Mouse (Mus musculus) midbrain, embryonic 15.5 days (tissue): Measurements from ENCODE around the gene Zbtb18. TPM values are rescaled to one million over a fixed set of nuclear protein-coding genes. Genes with fewer than 3 reads are reported as not detected.

Experiments
- ATAC-seq: fragments of 200-750 bp; cut with Nextera tagmentation; replicated peaks from 2 replicates; pipeline ENCODE4 v1.8.0; 2017; ENCODE audit warnings: moderate TSS enrichment
- H3K27ac ChIP-seq: fragments of 300-500 bp; sonication (generic); 2 replicates; pipeline ENCODE4 v1.5.1; 2015; ENCODE audit warnings: mild to moderate bottlenecking, inconsistent platforms
- H3K27me3 ChIP-seq: fragments of 300-500 bp; sonication (generic); replicated peaks from 2 replicates; pipeline ENCODE4 v1.6.1; 2015; ENCODE audit warnings: inconsistent platforms
- H3K36me3 ChIP-seq: fragments of 300-500 bp; sonication (generic); replicated peaks from 2 replicates; pipeline ENCODE4 v1.6.1; 2015; ENCODE audit warnings: inconsistent platforms
- H3K4me1 ChIP-seq: fragments of 300-500 bp; sonication (generic); 2 replicates; pipeline ENCODE4 v1.6.1; 2015; ENCODE audit warnings: inconsistent platforms
- H3K4me2 ChIP-seq: fragments of 300-500 bp; sonication (generic); 2 replicates; pipeline ENCODE4 v1.6.1; 2015; ENCODE audit warnings: inconsistent platforms, mild to moderate bottlenecking, moderate library complexity
- H3K4me3 ChIP-seq: fragments of 300-500 bp; sonication (generic); 2 replicates; pipeline ENCODE4 v1.5.1; 2015; ENCODE audit warnings: mild to moderate bottlenecking, inconsistent platforms
- H3K9ac ChIP-seq: fragments of 300-500 bp; sonication (generic); 2 replicates; pipeline ENCODE4 v1.6.1; 2015; ENCODE audit warnings: mild to moderate bottlenecking, inconsistent platforms
- H3K9me3 ChIP-seq: fragments of 300-500 bp; sonication (generic); 2 replicates; pipeline ENCODE4 v1.6.1; 2016; ENCODE audit warnings: inconsistent platforms
- WGBS: fragments of 180-500 bp; shearing (Covaris S2); methylation state at CpG from one replicate; pipeline ENCODE4 v1.1.7; 2015; ENCODE audit warnings: mixed read lengths; 5-methylcytosine and 5-hydroxymethylcytosine counted together
- polyA plus RNA-seq: library from polyadenylated mRNA; unstranded; fragments of >200 nt; fragmentation: Nextera tagmentation; extraction: Ambion mirVana; gene quantifications from 2 replicates; pipeline ENCODE4 v1.2.1, GENCODE M21; 2015

Zbtb18 gene
- polyA plus RNA-seq, 1 experiment from 2014 or later, result 7.0 TPM

DNA sequence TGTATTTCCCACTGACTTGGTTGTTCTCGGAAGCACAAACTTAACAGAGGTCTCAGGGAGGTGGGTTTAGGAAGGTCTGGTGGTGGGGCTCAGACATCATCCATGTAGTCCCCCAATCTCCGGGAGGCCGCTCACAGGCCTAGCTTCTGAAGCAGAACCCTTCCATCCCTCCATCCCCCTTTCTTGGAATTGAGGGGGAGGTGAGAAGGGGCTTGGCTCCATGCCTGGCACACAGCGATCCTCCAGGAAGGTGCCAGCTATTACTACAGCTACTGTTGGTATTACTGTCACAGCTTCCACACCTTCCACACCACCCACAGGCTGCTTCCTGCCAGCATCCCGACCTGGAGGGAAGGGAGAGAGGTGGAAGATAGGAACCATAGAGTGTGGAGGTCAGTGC is 26.3 kb downstream of the Zbtb18 start:
- Histone ChIP-seq H3K9ac (no peak overlapping the region), H3K27ac (no peak overlapping the region), H3K27me3 (no peaks in the 10 kb centered on the region), H3K4me2 (no peak overlapping the region), H3K9me3 (no peaks in the 10 kb centered on the region), H3K4me3 (no peak overlapping the region), H3K36me3 (no peaks in the 10 kb centered on the region), H3K4me1 (no peaks in the 10 kb centered on the region)
- 91% methylated on average over 5 of the region's 5 CpGs for WGBS
- no peak for ATAC-seq

DNA sequence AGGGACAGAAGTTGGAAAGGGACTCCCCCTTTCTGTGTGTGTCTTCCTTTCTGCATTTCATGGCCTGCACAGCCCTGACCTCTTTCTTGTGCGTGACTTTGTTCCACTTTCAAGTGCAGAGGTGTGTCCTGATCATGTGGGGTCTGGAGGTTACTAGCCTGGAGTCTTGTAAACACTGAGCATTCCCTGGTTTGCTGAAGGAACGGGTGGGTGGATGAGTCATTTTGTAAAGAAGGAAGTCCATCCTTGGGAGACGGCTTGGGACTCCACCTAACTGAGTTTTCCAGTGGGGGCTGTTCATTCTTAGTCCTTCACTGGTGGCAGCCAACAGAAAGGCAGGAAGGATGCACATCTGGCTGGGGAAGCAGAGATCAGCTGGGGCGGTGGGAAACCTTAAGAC is 27.9 kb downstream of the Zbtb18 start:
- Histone ChIP-seq H3K4me1 (no peaks in the 10 kb centered on the region), H3K4me3 (no peak overlapping the region), H3K36me3 (no peaks in the 10 kb centered on the region), H3K9me3 (no peaks in the 10 kb centered on the region), H3K4me2 (no peak overlapping the region), H3K27ac (no peak overlapping the region), H3K27me3 (no peaks in the 10 kb centered on the region), H3K9ac (no peak overlapping the region)
- 79% methylated on average over 4 of the region's 4 CpGs for WGBS
- no peak for ATAC-seq

DNA sequence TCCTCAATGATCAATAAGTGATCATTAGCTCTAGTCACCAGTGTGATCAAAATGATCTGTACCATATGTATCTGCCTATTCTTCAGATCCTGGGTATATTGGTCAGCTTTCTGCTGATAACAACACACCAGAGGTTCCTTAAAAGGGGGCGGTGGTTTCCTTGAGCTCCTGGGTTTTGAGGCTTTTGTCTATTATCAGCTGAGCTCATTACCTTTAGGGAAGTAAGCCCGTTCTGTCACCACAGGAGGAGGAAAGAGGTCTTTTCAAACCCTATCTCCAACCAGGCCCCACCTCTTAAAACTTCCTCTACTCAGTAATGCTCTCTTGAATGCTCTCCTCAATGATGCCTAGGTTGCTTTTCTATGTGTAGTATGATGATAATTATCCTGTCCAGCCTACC is 28.8 kb downstream of the Zbtb18 start:
- WGBS, result 74% methylated on average over 2 of the region's 2 CpGs
- H3K9ac ChIP-seq, result no peak overlapping the region
- H3K36me3 ChIP-seq, result no peaks in the 10 kb centered on the region
- H3K4me1 ChIP-seq, result no peaks in the 10 kb centered on the region
- H3K9me3 ChIP-seq, result no peaks in the 10 kb centered on the region
- no peak overlapping the region for H3K27ac ChIP-seq
- H3K4me2 ChIP-seq, result no peak overlapping the region
- no peaks in the 10 kb centered on the region for H3K27me3 ChIP-seq
- no peak for ATAC-seq
- H3K4me3 ChIP-seq, result no peak overlapping the region

DNA sequence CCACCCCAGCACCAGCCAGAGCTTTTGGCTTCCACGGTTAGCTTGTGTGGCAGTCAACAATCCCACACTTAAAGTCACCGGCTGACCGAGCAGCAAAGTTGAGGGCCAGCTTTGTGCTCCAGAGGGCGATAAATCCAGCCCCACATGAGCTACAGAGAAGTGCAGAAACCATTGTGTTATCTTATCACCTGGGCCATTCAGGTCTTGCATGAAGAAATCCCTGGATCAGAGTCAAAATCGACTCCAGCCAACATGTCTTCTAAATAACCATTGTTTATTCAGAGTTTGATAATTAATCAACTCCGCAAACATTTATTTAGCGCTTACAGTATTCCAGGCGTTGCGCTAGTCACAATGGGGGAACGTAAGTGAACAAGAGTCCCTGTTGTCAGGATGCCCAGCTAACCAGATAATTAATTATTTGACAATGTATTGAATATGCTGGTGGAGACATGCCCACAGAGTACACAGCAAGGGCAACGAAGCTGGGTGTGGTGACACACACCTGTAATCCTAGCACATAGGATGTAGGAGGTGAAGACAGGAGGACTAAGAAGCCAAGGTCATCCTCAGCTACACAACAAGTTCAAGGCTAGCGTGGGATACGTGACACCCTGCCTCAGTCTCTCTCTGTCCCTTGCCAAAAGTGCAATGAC is 33.5 kb downstream of the Zbtb18 start:
- 87% methylated on average over 13 of the region's 13 CpGs for WGBS
- H3K9ac ChIP-seq, result no peak overlapping the region
- ATAC-seq, result no peak
- no peaks in the 10 kb centered on the region for H3K9me3 ChIP-seq
- no peak overlapping the region for H3K4me2 ChIP-seq
- H3K36me3 ChIP-seq, result no peaks in the 10 kb centered on the region
- H3K27ac ChIP-seq, result no peak overlapping the region
- H3K4me3 ChIP-seq, result no peak overlapping the region
- H3K27me3 ChIP-seq, result no peaks in the 10 kb centered on the region
- no peaks in the 10 kb centered on the region for H3K4me1 ChIP-seq

DNA sequence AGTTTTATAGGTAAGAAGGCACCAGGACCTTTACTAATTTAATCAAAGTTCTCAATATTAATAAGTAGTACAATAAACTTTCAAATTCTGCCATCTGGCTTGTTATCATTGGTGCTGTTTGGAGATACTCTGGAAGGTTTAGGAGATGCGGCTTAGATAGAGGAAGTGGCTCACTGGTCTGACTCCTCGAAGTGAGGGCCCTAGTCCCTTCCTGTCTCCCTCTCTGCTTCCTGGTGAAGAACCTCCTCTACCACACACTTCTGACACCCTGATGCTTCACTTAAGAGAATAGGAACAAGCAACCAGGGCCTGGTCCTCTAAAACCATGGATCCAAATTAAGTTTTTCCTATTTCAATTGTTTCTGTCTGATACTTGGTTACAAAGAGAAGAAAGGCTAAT is 36.4 kb downstream of the Zbtb18 start:
- H3K4me3 ChIP-seq, result no peak overlapping the region
- ATAC-seq, result no peak
- no peak overlapping the region for H3K27ac ChIP-seq
- H3K9ac ChIP-seq, result no peak overlapping the region
- WGBS, result 73% methylated on average over 2 of the region's 2 CpGs
- H3K36me3 ChIP-seq, result no peaks in the 10 kb centered on the region
- no peak overlapping the region for H3K4me2 ChIP-seq
- no peaks in the 10 kb centered on the region for H3K9me3 ChIP-seq
- H3K27me3 ChIP-seq, result no peaks in the 10 kb centered on the region
- H3K4me1 ChIP-seq, result no peaks in the 10 kb centered on the region

DNA sequence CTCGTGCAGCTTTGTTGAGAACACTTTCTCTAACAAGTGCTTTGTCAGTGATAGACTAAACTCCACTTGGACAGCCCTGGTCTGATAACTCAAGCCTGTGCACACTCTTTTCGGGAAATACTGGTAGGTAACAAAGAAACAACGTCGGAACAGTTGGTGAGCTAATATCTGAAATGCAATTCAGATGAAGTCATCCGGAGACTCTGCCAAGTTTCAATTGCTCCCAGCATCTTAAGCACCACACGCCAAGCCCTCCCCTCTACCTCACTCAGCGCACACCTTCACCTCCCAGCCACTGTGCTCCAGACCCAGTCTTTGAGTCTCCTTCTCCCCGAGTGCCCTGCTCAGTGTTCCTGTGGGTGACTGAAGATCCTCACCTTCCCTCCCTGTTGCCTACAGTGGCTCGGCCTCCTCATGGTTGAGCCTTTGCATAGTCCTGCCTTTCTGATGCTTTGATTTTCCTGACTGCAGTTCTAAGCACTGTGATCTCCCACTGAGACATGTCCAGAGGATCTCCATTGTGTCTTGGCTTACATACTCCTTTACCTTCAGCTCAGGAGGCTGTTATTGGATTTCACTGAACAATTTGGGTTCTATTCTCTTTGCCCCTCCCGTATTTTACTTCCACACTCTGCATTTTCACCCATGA is 37.3 kb downstream of the Zbtb18 start:
- no peak overlapping the region for H3K9ac ChIP-seq
- no peak for ATAC-seq
- no peaks in the 10 kb centered on the region for H3K9me3 ChIP-seq
- no peaks in the 10 kb centered on the region for H3K36me3 ChIP-seq
- H3K4me3 ChIP-seq, result no peak overlapping the region
- no peaks in the 10 kb centered on the region for H3K27me3 ChIP-seq
- H3K27ac ChIP-seq, result no peak overlapping the region
- H3K4me1 ChIP-seq, result peaks cover 1% of the 10 kb centered on the region; the same call in 1 of the 2 replicates
- no peak overlapping the region for H3K4me2 ChIP-seq
- WGBS, result 57% methylated on average over 10 of the region's 10 CpGs

DNA sequence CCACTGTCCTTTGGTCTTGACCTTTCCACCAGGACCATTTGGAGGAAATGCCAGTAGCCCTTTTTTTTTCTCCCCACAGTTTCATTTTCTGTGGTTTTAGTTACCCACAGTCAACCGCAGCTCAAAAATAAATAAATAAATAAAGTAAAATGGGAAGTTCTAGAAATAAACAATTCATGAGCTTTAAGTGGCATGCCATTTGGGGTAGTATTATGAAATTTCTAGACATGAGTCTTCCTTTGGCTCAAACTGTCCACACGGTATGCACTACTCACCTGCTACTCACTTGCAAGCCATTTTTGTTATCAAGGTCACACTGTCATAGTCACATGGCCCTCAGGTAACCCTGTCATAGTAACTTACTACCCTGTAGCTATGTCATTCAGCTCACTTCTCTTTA is 41.5 kb downstream of the Zbtb18 start:
- Histone ChIP-seq H3K9ac (no peak overlapping the region), H3K36me3 (no peaks in the 10 kb centered on the region), H3K9me3 (no peaks in the 10 kb centered on the region), H3K4me2 (no peak overlapping the region), H3K27ac (no peak overlapping the region), H3K27me3 (no peaks in the 10 kb centered on the region), H3K4me3 (no peak overlapping the region), H3K4me1 (peaks cover 9% of the 10 kb centered on the region)
- 95% methylated on average over 2 of the region's 2 CpGs for WGBS
- no peak for ATAC-seq

DNA sequence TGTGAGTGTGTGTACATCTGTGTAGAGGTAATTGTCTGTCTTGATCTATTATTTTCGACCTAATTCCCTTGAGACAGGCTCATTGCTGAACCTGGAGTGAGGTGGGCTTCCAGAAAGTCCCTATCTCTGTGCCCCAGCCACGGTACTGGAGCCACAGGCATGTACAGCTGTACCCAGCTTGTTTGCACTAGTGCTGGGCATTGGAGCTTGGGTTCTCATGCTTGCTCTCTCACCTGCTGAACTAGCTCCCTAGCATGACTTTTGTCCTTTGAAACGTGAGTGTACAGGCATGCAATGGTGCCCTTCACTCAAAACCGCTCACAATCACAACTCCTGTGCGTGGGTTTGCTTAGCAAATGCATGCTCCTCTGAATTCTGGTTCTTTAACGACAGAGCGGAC is 42.1 kb downstream of the Zbtb18 start:
- WGBS, result 54% methylated on average over 7 of the region's 7 CpGs
- no peak overlapping the region for H3K27ac ChIP-seq
- ATAC-seq, result no peak

DNA sequence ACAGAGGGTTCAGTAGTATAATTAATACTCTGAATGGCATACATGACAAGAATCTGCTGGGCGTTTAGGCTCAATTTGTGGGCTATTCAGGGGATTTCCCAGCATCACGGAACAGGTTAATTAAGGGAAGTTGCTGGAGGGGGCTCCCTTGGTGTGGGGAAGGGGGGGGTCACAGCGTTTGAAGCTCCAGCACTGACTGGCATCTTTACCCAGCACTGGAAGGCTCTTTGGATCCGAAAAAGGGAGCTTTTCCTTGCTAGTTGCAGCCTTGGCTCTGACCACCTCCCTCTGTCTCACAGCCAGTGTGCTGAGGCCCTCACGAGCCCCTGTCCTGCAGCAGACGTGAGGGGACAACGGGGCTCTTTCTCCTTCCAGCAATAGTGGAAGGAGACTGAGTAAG is 42.5 kb downstream of the Zbtb18 start:
- Histone ChIP-seq H3K36me3 (no peaks in the 10 kb centered on the region), H3K27me3 (no peaks in the 10 kb centered on the region), H3K9me3 (no peaks in the 10 kb centered on the region), H3K4me3 (no peak overlapping the region), H3K4me1 (peaks cover 9% of the 10 kb centered on the region), H3K4me2 (no peak overlapping the region), H3K9ac (no peak overlapping the region), H3K27ac (no peak overlapping the region)
- WGBS, result 27% methylated on average over 7 of the region's 7 CpGs
- 0 out of 2 replicates have a peak, but pooled peaks have one; percentile 30 for ATAC-seq

More for the DNA sequence above, 42.1 kb downstream of the Zbtb18 start:
- Histone ChIP-seq H3K27me3 (no peaks in the 10 kb centered on the region), H3K4me1 (peaks cover 9% of the 10 kb centered on the region), H3K9ac (no peak overlapping the region), H3K4me3 (no peak overlapping the region), H3K9me3 (no peaks in the 10 kb centered on the region), H3K36me3 (no peaks in the 10 kb centered on the region), H3K4me2 (no peak overlapping the region)

DNA sequence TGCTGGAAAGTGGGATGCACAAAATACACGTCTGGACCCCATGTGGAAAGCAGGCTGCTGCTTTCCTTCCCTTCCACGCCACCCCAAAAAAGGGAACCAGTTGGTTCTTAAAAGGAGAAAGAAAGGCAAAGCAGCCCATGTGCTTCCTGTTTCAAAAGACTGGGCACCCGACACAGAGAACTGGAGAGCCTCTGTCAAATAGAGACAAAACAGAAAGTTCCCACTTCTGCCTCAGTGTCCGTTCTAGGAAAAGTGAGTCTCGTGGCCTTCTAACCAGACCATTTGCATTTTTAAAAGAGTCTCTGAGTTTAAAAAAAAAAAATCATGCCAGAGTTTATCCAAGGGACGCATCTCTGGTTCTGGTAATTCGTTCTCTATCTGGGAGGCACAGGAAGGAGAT is 47.7 kb downstream of the Zbtb18 start:
- Histone ChIP-seq H3K9me3 (no peaks in the 10 kb centered on the region), H3K27ac (no peak overlapping the region), H3K4me1 (peaks cover 4% of the 10 kb centered on the region), H3K27me3 (no peaks in the 10 kb centered on the region), H3K4me3 (no peak overlapping the region), H3K4me2 (no peak overlapping the region), H3K9ac (no peak overlapping the region), H3K36me3 (no peaks in the 10 kb centered on the region)
- no peak for ATAC-seq
- WGBS, result 76% methylated on average over 7 of the region's 7 CpGs

DNA sequence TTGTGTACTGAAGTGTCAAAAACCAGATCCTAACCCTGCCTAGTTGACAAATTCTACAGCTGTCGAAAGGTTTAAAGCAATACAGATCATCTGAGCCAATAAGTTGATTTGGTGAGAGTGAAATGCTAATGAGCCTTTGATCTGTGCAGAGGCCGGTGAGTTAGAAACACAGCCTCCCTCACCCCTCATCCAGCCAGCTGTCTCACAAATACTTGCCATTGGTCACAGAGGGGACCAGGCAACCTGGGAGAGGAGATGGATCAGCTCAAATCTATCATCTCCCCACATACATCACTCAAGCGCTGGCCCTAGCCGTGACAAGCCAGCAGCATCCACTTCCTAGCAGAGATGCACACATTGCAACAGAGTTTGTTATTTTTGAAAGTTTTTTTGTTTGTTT is 48.7 kb downstream of the Zbtb18 start:
- Histone ChIP-seq H3K9ac (no peak overlapping the region), H3K4me3 (no peak overlapping the region), H3K27me3 (no peaks in the 10 kb centered on the region), H3K36me3 (no peaks in the 10 kb centered on the region), H3K4me1 (no peaks in the 10 kb centered on the region), H3K27ac (no peak overlapping the region), H3K4me2 (no peak overlapping the region), H3K9me3 (no peaks in the 10 kb centered on the region)
- 27% methylated on average over 4 of the region's 4 CpGs for WGBS
- no peak for ATAC-seq

DNA sequence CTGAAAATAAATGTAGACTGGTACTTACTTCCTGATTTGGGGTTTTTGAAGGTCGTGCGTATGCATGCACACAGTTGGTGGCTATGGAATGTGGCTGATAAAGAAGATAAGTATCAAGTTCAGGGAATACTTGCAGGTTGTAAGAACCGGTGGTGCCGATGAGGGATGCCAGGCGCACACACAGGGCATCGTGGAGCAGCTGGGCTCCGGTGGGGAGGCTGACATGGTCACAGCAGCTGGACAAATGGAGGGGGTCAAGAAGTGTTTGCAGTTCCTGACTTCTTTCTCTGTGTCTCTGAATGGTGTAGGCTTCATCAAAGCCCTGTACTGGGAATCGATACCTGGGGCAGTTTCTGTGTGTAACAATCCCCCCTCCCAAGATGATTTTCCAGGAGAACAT is 49.1 kb downstream of the Zbtb18 start:
- no peaks in the 10 kb centered on the region for H3K4me1 ChIP-seq
- 75% methylated on average over 8 of the region's 8 CpGs for WGBS
- no peak for ATAC-seq
- no peaks in the 10 kb centered on the region for H3K36me3 ChIP-seq
- no peak overlapping the region for H3K4me3 ChIP-seq
- no peak overlapping the region for H3K4me2 ChIP-seq
- H3K27me3 ChIP-seq, result no peaks in the 10 kb centered on the region
- no peak overlapping the region for H3K27ac ChIP-seq
- H3K9me3 ChIP-seq, result no peaks in the 10 kb centered on the region
- H3K9ac ChIP-seq, result no peak overlapping the region

DNA sequence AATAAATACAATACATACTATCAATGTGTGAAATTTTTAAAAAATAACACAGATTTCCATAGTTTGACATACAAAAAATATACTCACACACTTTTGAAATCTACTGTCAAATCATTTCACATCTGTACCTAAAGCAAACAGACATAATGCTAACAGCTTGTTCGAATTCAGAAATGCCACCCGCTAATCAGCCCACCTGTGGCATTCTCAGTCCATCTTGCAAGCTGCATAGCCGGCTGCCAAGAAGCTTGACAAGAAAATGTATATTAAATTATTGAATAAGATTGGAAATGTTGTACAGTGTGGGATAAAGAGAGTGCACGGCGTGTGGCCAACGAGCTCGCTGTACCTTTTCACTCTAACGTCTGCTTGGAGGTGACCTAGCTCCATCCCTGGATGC is 52.2 kb downstream of the Zbtb18 start:
- H3K4me2 ChIP-seq, result no peak overlapping the region
- WGBS, result 79% methylated on average over 8 of the region's 8 CpGs
- H3K4me1 ChIP-seq, result no peaks in the 10 kb centered on the region
- no peak overlapping the region for H3K27ac ChIP-seq
- no peaks in the 10 kb centered on the region for H3K36me3 ChIP-seq
- H3K4me3 ChIP-seq, result no peak overlapping the region
- no peak overlapping the region for H3K9ac ChIP-seq
- no peak for ATAC-seq
- H3K9me3 ChIP-seq, result no peaks in the 10 kb centered on the region
- no peaks in the 10 kb centered on the region for H3K27me3 ChIP-seq
